Mouse (Mus musculus) testis, adult 2 months (tissue): ENCODE results near the gene Inip. TPM values are rescaled to one million over a fixed set of nuclear protein-coding genes. Genes with fewer than 3 reads are reported as not detected.
A peak's percentile ranks its signal among the peaks of the same experiment; 100 is the strongest.

Source experiments
- H3K27ac ChIP-seq: fragments of 200-500 bp; 2 replicates; pipeline ENCODE4 v1.5.1; 2012; ENCODE audit warnings: low read depth, low read length; ENCODE audit not compliant: control insufficient read depth, insufficient read depth
- H3K27me3 ChIP-seq: fragments of 200-500 bp; 2 replicates; pipeline ENCODE4 v1.6.1; 2012; ENCODE audit warnings: mild to moderate bottlenecking, low read length, moderate library complexity; ENCODE audit not compliant: control insufficient read depth, insufficient read depth
- H3K36me3 ChIP-seq: fragments of 200-500 bp; 2 replicates; pipeline ENCODE4 v1.6.1; 2012; ENCODE audit warnings: mild to moderate bottlenecking, low read length; ENCODE audit not compliant: control insufficient read depth, insufficient read depth
- H3K4me1 ChIP-seq: fragments of 200-500 bp; 2 replicates; pipeline ENCODE4 v1.6.1; 2012; ENCODE audit warnings: low read length; ENCODE audit not compliant: control insufficient read depth, insufficient read depth
- H3K4me3 ChIP-seq: fragments of 200-500 bp; 2 replicates; pipeline ENCODE4 v1.5.1; 2012; ENCODE audit warnings: low read depth, mild to moderate bottlenecking, low read length, moderate library complexity, mixed read lengths; ENCODE audit not compliant: control insufficient read depth
- CTCF ChIP-seq: fragments of 200-500 bp; IDR thresholded peaks from 2 replicates; pipeline ENCODE4 v1.5.1; 2012; ENCODE audit warnings: low read depth, mild to moderate bottlenecking, inconsistent platforms, low read length, moderate library complexity; ENCODE audit not compliant: control insufficient read depth, insufficient read depth, insufficient replicate concordance
- POLR2A ChIP-seq: fragments of 200-500 bp; IDR thresholded peaks from 2 replicates; pipeline ENCODE4 v1.6.1; 2012; ENCODE audit warnings: low read depth, mild to moderate bottlenecking, inconsistent platforms, low read length, moderate library complexity; ENCODE audit not compliant: control insufficient read depth
- polyA plus RNA-seq: library from polyadenylated mRNA; depleted of rRNA; stranded (reverse); fragments of >200 nt; gene quantifications from 2 replicates; pipeline ENCODE4 v1.2.3, GENCODE M21; 2012; rRNA removed

Inip gene
- 6.7 and 6.9 TPM in 2 replicates for polyA plus RNA-seq

- no peak within 1 kb of the TSS for H3K27ac ChIP-seq
- H3K36me3 ChIP-seq: no peaks in the 10 kb centered on the region
- no peak for TF ChIP-seq POLR2A
- H3K4me1 ChIP-seq: peaks cover 3% of the 10 kb centered on the region
- no peak within 1 kb of the TSS for H3K4me3 ChIP-seq
- no peaks in the 10 kb centered on the region for H3K27me3 ChIP-seq
These were observed at the start of gene Inip for GRCm38 (mm10) chr4:59801489-59801888. TSS of gene Inip (minus strand) at chr4:59801589.

- H3K27me3 ChIP-seq: no peaks in the 10 kb centered on the region
- no peak overlapping the region for H3K4me3 ChIP-seq
- H3K27ac ChIP-seq: no peak overlapping the region
- TF ChIP-seq POLR2A (no peak), CTCF (peak; percentile 57; the same call in 1 of the 2 replicates)
- H3K36me3 ChIP-seq: no peaks in the 10 kb centered on the region
- H3K4me1 ChIP-seq: no peaks in the 10 kb centered on the region
These were observed 48.8 kb upstream of the Inip start for GRCm38 (mm10) chr4:59850181-59850580.

GRCm38 (mm10) chr4:59847447-59847846, 46.1 kb upstream of the Inip start:
- H3K27me3 ChIP-seq: no peaks in the 10 kb centered on the region
- no peak overlapping the region for H3K27ac ChIP-seq
- no peak overlapping the region for H3K4me3 ChIP-seq
- no peaks in the 10 kb centered on the region for H3K4me1 ChIP-seq
- TF ChIP-seq POLR2A: no peak
- no peak for TF ChIP-seq CTCF
- no peaks in the 10 kb centered on the region for H3K36me3 ChIP-seq

- Histone ChIP-seq H3K36me3 (no peaks in the 10 kb centered on the region), H3K4me1 (no peaks in the 10 kb centered on the region), H3K4me3 (no peak overlapping the region), H3K27me3 (no peaks in the 10 kb centered on the region), H3K27ac (no peak overlapping the region)
- TF ChIP-seq POLR2A (no peak), CTCF (no peak)
These were observed 43.9 kb upstream of the Inip start for GRCm38 (mm10) chr4:59845245-59845637.

GRCm38 (mm10) chr4:59844460-59845244, 43.3 kb upstream of the Inip start:
- H3K4me1 ChIP-seq: no peaks in the 10 kb centered on the region
- TF ChIP-seq CTCF: no peak
- TF ChIP-seq POLR2A: no peak
- H3K27ac ChIP-seq: no peak overlapping the region
- H3K4me3 ChIP-seq: no peak overlapping the region
- H3K36me3 ChIP-seq: no peaks in the 10 kb centered on the region
- H3K27me3 ChIP-seq: no peaks in the 10 kb centered on the region

- no peaks in the 10 kb centered on the region for H3K36me3 ChIP-seq
- H3K27ac ChIP-seq: no peak overlapping the region
- no peak overlapping the region for H3K4me3 ChIP-seq
- H3K27me3 ChIP-seq: no peaks in the 10 kb centered on the region
- no peak for TF ChIP-seq CTCF
- no peak for TF ChIP-seq POLR2A
- no peaks in the 10 kb centered on the region for H3K4me1 ChIP-seq
These were observed 36.3 kb upstream of the Inip start for GRCm38 (mm10) chr4:59837659-59838058.

GRCm38 (mm10) chr4:59832810-59833209, 31.4 kb upstream of the Inip start:
- Histone ChIP-seq H3K27me3 (no peaks in the 10 kb centered on the region), H3K4me1 (no peaks in the 10 kb centered on the region), H3K27ac (no peak overlapping the region), H3K36me3 (no peaks in the 10 kb centered on the region), H3K4me3 (no peak overlapping the region)
- TF ChIP-seq CTCF: no peak
- no peak for TF ChIP-seq POLR2A
